Mouse (Mus musculus) cerebellum, adult 2 months (tissue): ENCODE data around the gene Rpl23a.

Experiments used
- CTCF ChIP-seq: fragments of 200-500 bp; IDR thresholded peaks from 2 replicates; pipeline ENCODE4 v1.5.1; 2011; ENCODE audit warnings: low read depth, mild to moderate bottlenecking, control low read depth, low read length, moderate library complexity, borderline replicate concordance; ENCODE audit not compliant: insufficient read depth
- POLR2A ChIP-seq: fragments of 200-500 bp; IDR thresholded peaks from 2 replicates; pipeline ENCODE4 v1.6.1; 2011; ENCODE audit warnings: low read length, control low read depth, borderline replicate concordance; ENCODE audit not compliant: insufficient read depth

DNA sequence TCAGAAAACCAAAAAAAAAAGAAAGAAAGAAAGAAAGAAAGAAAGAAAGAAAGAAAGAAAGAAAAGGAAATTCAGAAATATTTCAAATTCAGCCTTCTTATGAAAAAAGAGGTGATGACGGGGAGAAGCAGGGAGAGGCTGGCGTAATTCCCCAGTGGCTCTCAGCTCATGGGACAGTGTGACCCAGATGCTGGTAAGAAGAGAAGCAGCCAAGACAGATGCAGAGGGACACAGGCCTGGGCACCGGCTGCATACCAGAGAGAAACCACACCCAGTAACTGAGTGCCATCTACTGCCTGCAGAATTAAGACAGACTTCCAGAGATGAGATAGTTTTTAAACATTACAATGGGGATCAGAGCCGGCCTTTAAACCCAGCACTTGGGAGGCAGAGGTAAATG is 40.2 kb upstream of the Rpl23a start:
- TF ChIP-seq POLR2A (no peak), CTCF (no peak)
